Comparison of ENCODE assay signal across 1 mouse cellular context in the genomic region with DNA sequence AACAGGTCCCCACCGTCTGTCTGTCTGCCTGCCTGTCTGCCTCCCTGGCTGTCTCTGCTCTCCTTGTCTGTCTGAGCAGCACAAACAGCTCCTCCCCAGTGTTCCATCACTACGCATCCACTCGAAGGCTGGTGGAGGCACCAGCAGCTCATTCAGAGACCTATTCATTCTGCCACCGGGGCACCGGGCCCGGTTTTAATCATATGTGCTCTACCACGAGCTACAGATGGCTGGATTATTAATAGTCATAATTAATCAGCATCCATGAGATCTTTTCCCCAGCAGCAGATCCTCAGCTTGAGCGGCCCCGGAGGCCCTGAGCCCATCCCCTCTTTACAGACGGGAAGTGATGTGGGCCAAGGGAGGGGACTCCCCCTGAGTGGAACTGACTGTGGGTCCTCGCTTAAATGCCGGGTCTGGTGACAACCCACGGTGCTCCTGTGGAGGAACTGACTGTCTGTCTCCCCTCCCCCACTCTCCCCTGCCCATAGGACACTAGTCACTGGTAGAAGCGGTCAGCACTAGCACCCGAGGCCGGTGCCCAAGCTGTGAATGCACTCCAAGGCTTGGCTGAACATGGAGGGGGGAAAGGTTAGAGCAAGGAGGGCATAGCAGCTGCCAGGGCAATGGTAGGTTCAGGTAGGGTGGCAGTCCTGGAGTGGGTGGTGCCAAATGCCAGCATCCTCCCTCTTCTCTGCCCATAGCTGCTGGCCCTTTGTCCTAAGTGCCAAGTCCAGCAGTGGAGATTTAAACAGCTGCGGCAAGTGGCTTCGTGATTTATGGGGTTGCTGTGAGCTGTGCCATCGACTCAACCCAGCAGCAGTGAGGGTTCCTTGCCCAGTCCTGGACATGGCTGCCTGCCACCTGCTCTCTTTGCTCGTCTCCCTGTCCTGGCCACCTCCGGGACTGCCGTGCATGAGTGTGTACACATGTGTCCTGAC.
TF ChIP-seq lines count a peak whose summit lies in the region.

No protein-coding gene starts in this region.

TF ChIP-seq in CH12.LX, 34 proteins besides CTCF, POLR2A, EP300 and RAD21 (continued from another document):
- TF ChIP-seq SMC3 (IDR thresholded peaks at IDR 0.05; ENCODE audit: low read depth, low read length) (no peak), ELF1 (IDR thresholded peaks at IDR 0.05; ENCODE audit: low read depth, low read length) (no peak), POLR2AphosphoS2 (IDR thresholded peaks at IDR 0.05; ENCODE audit: low read depth, low read length) (no peak), USF2 (conservative IDR thresholded peaks at IDR 0.05; ENCODE audit: low read depth, low read length) (no peak), UBTF (IDR thresholded peaks at IDR 0.05; ENCODE audit: low read depth, low read length) (no peak), E2F4 (IDR thresholded peaks at IDR 0.05; ENCODE audit: insufficient replicate concordance, low read depth, low read length) (no peak), CHD1 (IDR thresholded peaks at IDR 0.05; ENCODE audit: low read depth, low read length) (no peak), MYC (IDR thresholded peaks at IDR 0.05; ENCODE audit: low read depth, low read length) (no peak), BHLHE40 (IDR thresholded peaks at IDR 0.05; ENCODE audit: low read depth, low read length) (0 out of 2 replicates have a peak, but pooled peaks have one; percentile 22), CHD2 (IDR thresholded peaks at IDR 0.05; ENCODE audit: low read length) (peak; percentile 36; the same call in 1 of the 2 replicates), MAZ (IDR thresholded peaks at IDR 0.05; ENCODE audit: low read depth, low read length) (no peak), MXI1 (IDR thresholded peaks at IDR 0.05; ENCODE audit: low read depth, low read length) (no peak), ZMIZ1 (IDR thresholded peaks at IDR 0.05; ENCODE audit: low read depth, low read length) (no peak), TCF12 (IDR thresholded peaks at IDR 0.05; ENCODE audit: low read depth, low read length) (no peak), PAX5 (IDR thresholded peaks at IDR 0.05; ENCODE audit: low read length) (no peak), SIN3A (IDR thresholded peaks at IDR 0.05; ENCODE audit: low read length) (0 out of 2 replicates have a peak, but pooled peaks have one; percentile 32), RCOR1 (conservative IDR thresholded peaks at IDR 0.05; ENCODE audit: low read depth, low read length) (no peak), NELFE (IDR thresholded peaks at IDR 0.05; ENCODE audit: low read depth, low read length) (no peak), ZKSCAN1 (IDR thresholded peaks at IDR 0.05; ENCODE audit: borderline replicate concordance, low read depth, low read length) (no peak)
TF ChIP-seq in CH12.LX: peak in this region for 4.
